Mouse (Mus musculus) lung, postnatal 0 days (tissue): ENCODE data around the gene Olfr654. TPM values are rescaled to one million over a fixed set of nuclear protein-coding genes. Genes with fewer than 3 reads are reported as not detected.

Source experiments
- ATAC-seq: fragments of 200-750 bp; cut with Nextera tagmentation; 2 replicates; pipeline ENCODE4 v1.8.0; 2017; ENCODE audit warnings: moderate library complexity
- DNase-seq: peaks from one replicate; pipeline ENCODE4 v3.0.0-alpha.2; 2016; ENCODE audit warnings: low spot score
- H3K27ac ChIP-seq: fragments of 300-500 bp; sonication (generic); 2 replicates; pipeline ENCODE4 v1.5.1; 2014; ENCODE audit warnings: antibody characterized with exemption, mild to moderate bottlenecking, low read length, mixed read lengths
- H3K27me3 ChIP-seq: fragments of 300-500 bp; sonication (generic); replicated peaks from 2 replicates; pipeline ENCODE4 v1.6.1; 2014; ENCODE audit warnings: low read length, mixed read lengths; ENCODE audit not compliant: insufficient read depth
- H3K36me3 ChIP-seq: fragments of 300-500 bp; sonication (generic); 2 replicates; pipeline ENCODE4 v1.6.1; 2014; ENCODE audit warnings: low read length, mixed read lengths; ENCODE audit not compliant: insufficient read depth
- H3K4me1 ChIP-seq: fragments of 300-500 bp; sonication (generic); 2 replicates; pipeline ENCODE4 v1.6.1; 2014; ENCODE audit warnings: antibody characterized with exemption, low read depth, low read length, mixed read lengths; ENCODE audit not compliant: insufficient read depth
- H3K4me2 ChIP-seq: fragments of 300-500 bp; sonication (generic); replicated peaks from 2 replicates; pipeline ENCODE4 v1.6.1; 2014; ENCODE audit warnings: low read depth, mild to moderate bottlenecking, low read length, moderate library complexity, mixed read lengths
- H3K4me3 ChIP-seq: fragments of 300-500 bp; sonication (generic); 2 replicates; pipeline ENCODE4 v1.5.1; 2014; ENCODE audit warnings: low read depth, low read length
- H3K9ac ChIP-seq: fragments of 300-500 bp; sonication (generic); replicated peaks from 2 replicates; pipeline ENCODE4 v1.6.1; 2014; ENCODE audit warnings: low read depth, mild to moderate bottlenecking
- H3K9me3 ChIP-seq: fragments of 300-500 bp; sonication (generic); 2 replicates; pipeline ENCODE4 v1.6.1; 2016; ENCODE audit warnings: low read length, mixed read lengths
- CTCF ChIP-seq: IDR thresholded peaks from 2 replicates; pipeline ENCODE4 v1.5.1; 2016; ENCODE audit warnings: antibody characterized with exemption, mild to moderate bottlenecking
- EP300 ChIP-seq: IDR thresholded peaks from 2 replicates; pipeline ENCODE4 v1.6.1; 2016; ENCODE audit warnings: antibody characterized with exemption, mild to moderate bottlenecking, control low read depth
- WGBS: fragments of 180-500 bp; shearing (Covaris S2); extraction: QIAGEN DNeasy Blood & Tissue Kit; methylation state at CpG from one replicate; pipeline ENCODE4 v1.1.7; 2014; 5-methylcytosine and 5-hydroxymethylcytosine counted together
- polyA plus RNA-seq: library from polyadenylated mRNA; unstranded; fragments of >200 nt; fragmentation: Nextera tagmentation; extraction: Ambion mirVana; gene quantifications from 2 replicates; pipeline ENCODE4 v1.2.1, GENCODE M21; 2015

Gene Olfr654
- polyA plus RNA-seq: not detected in 2 replicates

DNA sequence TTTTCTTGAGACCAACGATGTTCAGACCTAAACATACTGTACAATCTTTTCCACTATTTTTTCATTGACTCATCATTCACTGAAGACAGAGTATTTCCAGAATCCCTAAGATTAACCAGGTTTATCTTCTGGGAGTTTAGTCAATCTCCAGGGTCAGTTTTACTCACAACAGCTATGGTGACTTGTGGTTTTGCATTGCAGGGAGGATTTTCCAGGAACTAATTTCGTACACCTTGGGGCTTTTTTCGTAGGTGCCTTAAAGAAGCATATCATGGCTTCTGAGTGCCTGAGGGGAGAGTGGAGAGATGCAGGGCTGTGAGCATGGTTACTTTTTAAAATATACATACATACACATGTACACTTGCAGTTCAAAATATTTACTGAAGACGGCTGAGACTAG lies at the start of gene Olfr654:
TSS of gene Olfr654 (plus strand) at position 301 of the 400 bp plus-strand sequence.
- DNase-seq: no peak
- no peaks in the 10 kb centered on the region for H3K36me3 ChIP-seq
- WGBS: 73% methylated on average over 4 of the region's 4 CpGs
- H3K9me3 ChIP-seq: no peaks in the 10 kb centered on the region
- TF ChIP-seq CTCF (no peak), EP300 (no peak)
- H3K27me3 ChIP-seq: no peaks in the 10 kb centered on the region
- no peaks in the 10 kb centered on the region for H3K4me1 ChIP-seq
- no peak within 1 kb of the TSS for H3K4me2 ChIP-seq
- H3K27ac ChIP-seq: no peak within 1 kb of the TSS
- no peak within 1 kb of the TSS for H3K4me3 ChIP-seq
- no peak for ATAC-seq
- no peak within 1 kb of the TSS for H3K9ac ChIP-seq

DNA sequence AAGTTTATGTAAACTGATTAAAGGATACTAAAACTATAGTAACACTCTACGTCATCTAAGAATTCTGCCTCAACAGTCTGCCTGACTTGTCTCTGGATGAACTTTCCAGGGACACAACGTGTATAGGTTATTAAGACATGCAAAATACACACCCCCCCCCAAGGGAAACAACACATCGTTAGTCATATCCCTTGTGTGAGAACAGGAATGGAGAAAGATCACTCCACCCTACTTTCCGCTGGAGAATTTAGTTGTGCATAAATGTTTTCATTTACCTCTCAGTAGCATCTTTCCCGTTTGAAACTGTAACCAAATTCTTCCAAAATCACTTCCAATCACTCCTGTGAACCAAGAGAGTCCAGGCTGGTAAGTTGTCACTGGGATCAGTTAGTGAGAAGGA lies 37.0 kb upstream of the Olfr654 start, which contains the start of gene Olfr651:
TSS of gene Olfr651 (plus strand) at position 301 of the 400 bp plus-strand sequence.
- TF ChIP-seq CTCF: no peak
- ATAC-seq (no peak), DNase-seq (no peak)
- Histone ChIP-seq H3K4me2 (no peak within 1 kb of the TSS), H3K9me3 (no peaks in the 10 kb centered on the region), H3K27ac (no peak within 1 kb of the TSS), H3K9ac (no peak within 1 kb of the TSS), H3K36me3 (no peaks in the 10 kb centered on the region), H3K27me3 (no peaks in the 10 kb centered on the region), H3K4me3 (no peak within 1 kb of the TSS), H3K4me1 (no peaks in the 10 kb centered on the region)
- 54% methylated on average over 5 of the region's 5 CpGs for WGBS

DNA sequence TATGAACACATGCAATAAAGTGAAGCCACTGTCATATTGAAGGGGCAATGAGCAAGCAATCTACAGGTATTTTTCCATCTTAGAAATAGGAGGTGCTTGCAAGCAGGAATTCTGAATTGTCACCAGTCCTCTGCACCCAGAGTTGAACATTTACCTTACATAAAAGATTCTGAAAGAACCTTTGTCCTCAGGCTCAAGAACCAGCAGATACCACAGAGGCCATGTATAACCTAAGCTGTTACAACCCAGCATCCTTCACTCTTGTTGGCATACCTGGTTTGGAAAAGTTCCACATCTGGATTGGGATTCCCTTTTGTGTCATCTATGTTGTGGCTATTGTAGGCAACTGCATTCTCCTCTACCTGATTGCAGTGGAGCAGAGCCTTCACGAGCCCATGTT lies 34.1 kb upstream of the Olfr654 start:
- H3K9ac ChIP-seq: no peak overlapping the region
- ATAC-seq (no peak), DNase-seq (no peak)
- H3K4me2 ChIP-seq: no peak overlapping the region
- no peak overlapping the region for H3K27ac ChIP-seq
- TF ChIP-seq EP300 (no peak), CTCF (no peak)
- H3K9me3 ChIP-seq: no peaks in the 10 kb centered on the region
- no peaks in the 10 kb centered on the region for H3K27me3 ChIP-seq
- H3K4me3 ChIP-seq: no peak overlapping the region
- no peaks in the 10 kb centered on the region for H3K36me3 ChIP-seq
- H3K4me1 ChIP-seq: no peaks in the 10 kb centered on the region
- 52% methylated on average over 1 of the region's 1 CpGs for WGBS

DNA sequence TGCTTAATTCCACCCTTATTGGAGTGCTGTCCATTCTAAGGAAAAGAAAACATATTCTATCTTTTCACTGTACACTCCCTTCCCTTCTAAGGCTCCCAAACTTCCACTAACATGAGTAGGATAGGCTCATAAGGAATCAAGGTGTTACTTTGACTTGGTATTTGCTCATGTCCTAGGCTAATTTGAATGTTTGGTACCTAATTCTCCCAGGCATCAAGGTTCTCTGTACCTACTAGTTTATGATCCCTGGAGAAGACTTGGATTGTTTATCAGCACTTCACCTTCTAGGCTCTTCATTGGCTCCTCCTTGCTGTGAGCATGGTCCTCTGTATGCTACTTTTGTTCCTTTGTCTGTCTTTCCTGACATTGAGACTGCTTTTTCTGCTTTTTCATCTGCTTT lies 26.2 kb upstream of the Olfr654 start, which contains the start of gene Olfr652:
TSS of gene Olfr652 (plus strand) at position 301 of the 400 bp plus-strand sequence.
- Histone ChIP-seq H3K4me2 (no peak within 1 kb of the TSS), H3K9ac (no peak within 1 kb of the TSS), H3K27ac (no peak within 1 kb of the TSS), H3K27me3 (no peaks in the 10 kb centered on the region), H3K4me1 (no peaks in the 10 kb centered on the region), H3K9me3 (no peaks in the 10 kb centered on the region), H3K36me3 (no peaks in the 10 kb centered on the region), H3K4me3 (no peak within 1 kb of the TSS)
- ATAC-seq (no peak), DNase-seq (no peak)
- TF ChIP-seq EP300 (no peak), CTCF (no peak)

DNA sequence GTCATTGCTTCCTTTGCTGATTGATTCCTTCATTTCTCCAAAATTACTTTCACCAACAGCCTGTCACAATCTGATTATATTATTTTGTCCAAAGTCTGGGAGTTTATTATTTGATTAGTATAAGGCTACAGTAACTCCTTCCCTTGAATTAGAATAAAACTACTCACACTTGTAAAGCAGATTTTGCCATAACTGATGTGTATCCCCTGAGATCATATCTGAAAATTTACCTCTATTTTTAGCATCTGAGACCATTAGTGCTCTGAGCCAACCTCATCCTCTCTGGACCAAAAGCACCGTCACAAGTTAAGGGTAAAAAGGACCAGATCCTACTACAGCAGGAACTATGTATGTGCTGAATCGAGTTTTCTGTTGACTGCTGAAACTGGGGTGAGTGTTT lies 9.8 kb upstream of the Olfr654 start, which contains the start of gene Olfr653:
TSS of gene Olfr653 (plus strand) at position 301 of the 400 bp plus-strand sequence.
- TF ChIP-seq EP300 (no peak), CTCF (no peak)
- H3K9ac ChIP-seq: no peak within 1 kb of the TSS
- H3K27ac ChIP-seq: no peak within 1 kb of the TSS
- 45% methylated on average over 2 of the region's 2 CpGs for WGBS
- no peak for ATAC-seq
- no peak within 1 kb of the TSS for H3K4me3 ChIP-seq
- no peak within 1 kb of the TSS for H3K4me2 ChIP-seq
- no peaks in the 10 kb centered on the region for H3K4me1 ChIP-seq
- no peaks in the 10 kb centered on the region for H3K27me3 ChIP-seq
- no peaks in the 10 kb centered on the region for H3K36me3 ChIP-seq
- no peaks in the 10 kb centered on the region for H3K9me3 ChIP-seq
- DNase-seq: no peak

DNA sequence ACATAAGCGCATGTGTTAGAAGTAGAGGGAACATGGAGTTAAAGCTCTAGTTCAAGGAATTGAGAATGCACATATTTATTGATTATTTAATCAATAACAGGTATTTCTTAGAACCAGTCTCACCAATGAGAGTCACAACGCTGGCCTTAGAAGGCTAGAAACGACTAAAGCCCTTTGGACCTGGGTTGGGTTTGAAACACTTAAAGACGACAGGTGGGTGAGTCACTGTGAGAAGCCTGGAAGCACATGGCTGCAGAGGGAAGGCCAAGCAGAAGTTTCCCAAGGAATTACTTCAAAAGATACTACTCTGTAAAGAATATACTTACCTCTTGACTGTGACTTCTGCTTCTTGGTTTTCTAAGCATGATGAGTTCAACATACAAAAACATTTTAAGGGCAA lies 6.0 kb upstream of the Olfr654 start:
- no peaks in the 10 kb centered on the region for H3K36me3 ChIP-seq
- ATAC-seq (no peak), DNase-seq (no peak)
- no peaks in the 10 kb centered on the region for H3K27me3 ChIP-seq
- no peak overlapping the region for H3K4me3 ChIP-seq
- 86% methylated on average over 4 of the region's 4 CpGs for WGBS
- H3K9ac ChIP-seq: no peak overlapping the region
- no peak overlapping the region for H3K27ac ChIP-seq
- H3K4me1 ChIP-seq: no peaks in the 10 kb centered on the region
- H3K9me3 ChIP-seq: no peaks in the 10 kb centered on the region
- no peak overlapping the region for H3K4me2 ChIP-seq
- no peak for TF ChIP-seq EP300
- TF ChIP-seq CTCF: no peak

DNA sequence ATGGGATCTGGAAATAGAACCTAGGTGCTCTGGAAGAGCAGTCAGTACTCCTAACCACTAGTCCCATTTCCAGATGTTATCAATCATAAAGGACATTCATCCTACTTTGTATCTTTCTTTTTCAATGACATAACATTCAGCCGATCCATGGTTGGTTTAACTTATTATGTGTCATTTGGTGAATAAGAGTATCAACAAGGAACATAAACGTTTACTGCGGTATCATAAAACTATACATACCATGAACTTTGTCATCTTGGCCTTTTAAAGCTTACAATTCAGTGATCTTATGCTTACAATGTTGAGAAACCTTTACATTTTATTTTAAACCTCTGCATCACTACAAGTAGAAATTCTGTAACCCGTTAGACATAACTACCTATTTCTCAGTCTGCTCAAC lies 5.4 kb upstream of the Olfr654 start:
- TF ChIP-seq EP300 (no peak), CTCF (no peak)
- H3K4me3 ChIP-seq: no peak overlapping the region
- H3K27me3 ChIP-seq: no peaks in the 10 kb centered on the region
- no peaks in the 10 kb centered on the region for H3K4me1 ChIP-seq
- no peaks in the 10 kb centered on the region for H3K9me3 ChIP-seq
- H3K27ac ChIP-seq: no peak overlapping the region
- 76% methylated on average over 4 of the region's 4 CpGs for WGBS
- DNase-seq (no peak), ATAC-seq (no peak)
- no peak overlapping the region for H3K4me2 ChIP-seq
- H3K9ac ChIP-seq: no peak overlapping the region
- no peaks in the 10 kb centered on the region for H3K36me3 ChIP-seq
